Mouse (Mus musculus) spleen, adult 2 months (tissue): ENCODE data around the gene Dagla.

Experiments
- CTCF ChIP-seq: fragments of 200-500 bp; IDR thresholded peaks from 2 replicates; pipeline ENCODE4 v1.5.1; 2011; ENCODE audit warnings: mild to moderate bottlenecking, inconsistent platforms; ENCODE audit not compliant: insufficient read depth, insufficient read length, insufficient replicate concordance; ENCODE audit errors: extremely low read depth
- POLR2A ChIP-seq: fragments of 200-500 bp; IDR thresholded peaks from 2 replicates; pipeline ENCODE4 v1.6.1; 2011; ENCODE audit warnings: low read depth, low read length, inconsistent platforms

- TF ChIP-seq CTCF (peak; percentile 12; the same call in 1 of the 2 replicates), POLR2A (no peak)
Observed at GRCm38 (mm10) chr19:10219108-10219507, 85.6 kb downstream of the Dagla start.
